Mouse (Mus musculus): ENCODE data around the gene Slc7a7. TPM values are rescaled to one million over a fixed set of nuclear protein-coding genes. Genes with fewer than 3 reads are reported as not detected.

Slc7a7 gene
- total RNA-seq, 4 experiments from 2014 or later, result 0.46 to 1.9 (median 0.89) TPM

DNA sequence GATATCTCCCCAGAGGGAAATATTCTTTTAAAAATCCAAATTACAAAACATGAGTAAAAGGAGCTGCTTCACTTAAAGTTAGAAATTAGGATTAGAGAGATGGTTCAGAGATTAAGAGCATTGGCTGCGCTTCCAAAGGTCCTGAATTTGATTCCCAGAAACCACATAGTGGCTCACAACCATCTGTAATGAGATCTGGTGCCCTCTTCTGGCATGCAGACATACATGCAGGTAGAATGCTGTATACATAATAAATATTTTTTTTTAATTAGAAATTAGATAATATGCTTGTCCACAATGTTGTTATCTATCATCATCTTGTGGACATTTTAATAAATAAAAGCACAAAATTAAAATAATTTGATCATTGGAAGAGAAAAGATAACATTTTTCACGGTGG lies 89.0 kb downstream of the Slc7a7 start:
- no peak for DNase-seq (ENCODE audit: low spot score in 2 of 2)

DNA sequence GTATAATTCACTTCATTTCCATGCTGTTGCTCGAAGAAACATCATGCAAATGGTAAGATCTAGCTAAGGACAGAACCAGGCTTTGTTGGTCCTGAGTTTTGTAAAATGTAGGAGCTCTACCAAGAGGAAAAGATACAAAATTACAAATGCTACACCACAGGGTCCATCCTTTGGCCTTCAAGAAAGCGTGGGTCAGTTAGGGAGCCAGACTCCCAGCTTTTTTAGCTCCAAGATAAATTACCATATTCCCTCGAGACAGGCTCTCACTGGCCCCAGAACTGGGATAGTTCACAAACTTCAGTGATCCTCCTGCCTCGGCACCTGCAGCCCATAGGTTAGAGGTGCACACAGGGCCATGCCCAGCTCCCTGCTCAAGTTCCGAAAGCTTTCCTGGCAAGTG lies 93.1 kb downstream of the Slc7a7 start:
- DNase-seq (ENCODE audit: low spot score in 2 of 2), result no peak

DNA sequence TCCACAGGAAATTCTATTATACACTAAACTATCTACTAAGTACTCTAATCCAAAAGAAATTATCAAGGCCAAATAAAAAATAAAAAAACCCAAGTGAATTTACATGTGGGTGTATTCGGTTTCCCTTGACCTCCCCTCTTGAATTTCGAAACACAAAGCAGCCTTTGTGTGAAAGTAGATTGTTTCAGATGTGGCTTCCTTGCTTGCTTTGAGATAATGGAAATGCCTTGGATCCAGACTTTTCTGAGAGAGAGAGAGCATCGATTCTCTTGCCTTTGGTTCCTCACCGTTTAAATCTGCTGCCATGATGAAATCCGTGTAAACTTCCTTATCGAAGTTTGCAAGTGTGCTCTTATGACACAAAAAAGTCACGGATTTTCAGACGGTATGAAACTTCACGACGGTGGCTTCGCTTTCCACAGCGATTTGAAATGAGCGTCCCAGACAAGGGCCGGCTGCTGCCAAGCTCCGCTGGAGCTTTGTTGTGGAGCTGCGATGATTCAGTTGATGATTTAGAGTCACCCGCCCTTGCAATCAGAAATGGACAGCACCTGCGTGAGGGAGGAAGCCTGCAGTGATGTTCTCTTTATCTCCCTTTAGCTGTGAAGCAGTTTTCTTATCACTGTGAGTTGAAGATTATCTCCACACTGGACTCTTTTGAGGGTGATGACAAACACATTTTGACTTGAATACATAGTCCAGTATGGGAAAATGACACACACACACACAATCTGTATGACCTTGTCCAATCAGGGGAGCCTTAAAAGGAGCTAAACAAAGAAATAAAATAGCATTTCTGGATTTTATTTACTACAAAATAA lies 95.8 kb downstream of the Slc7a7 start:
- DNase-seq (ENCODE audit: low spot score in 2 of 2), result no peak

Other genes with a start within 250 kb of the Slc7a7 start
- 10 to 100 TPM; 66.1 to 73.7 (median 72.3) TPM for gene Dad1, start 163.7 kb downstream of the Slc7a7 start, total RNA-seq (2022)
- gene Abhd4, start 163.6 kb downstream of the Slc7a7 start, total RNA-seq (2022), result 10 to 100 TPM; 16.0 to 21.9 (median 19.6) TPM
- gene Olfr49, start 132.8 kb downstream of the Slc7a7 start, total RNA-seq (2022), result not detected
- gene Oxa1l, start 56.9 kb downstream of the Slc7a7 start, total RNA-seq (2022), result 10 to 100 TPM; 39.6 to 46.8 (median 44.1) TPM
- 100 to 1,000 TPM; 104 to 126 (median 117) TPM for gene Mrpl52, start 9.1 kb upstream of the Slc7a7 start, total RNA-seq (2022)
- gene Mmp14, start 13.8 kb upstream of the Slc7a7 start, total RNA-seq (2022), result 1 to 10 TPM; 2.8 to 6.3 (median 3.7) TPM
- gene Lrp10, start 46.4 kb upstream of the Slc7a7 start, total RNA-seq (2022), result 10 to 100 TPM; 23.5 to 34.0 (median 29.5) TPM
- gene Rem2, start 58.3 kb upstream of the Slc7a7 start, total RNA-seq (2022), result not detected
- 10 to 100 TPM; 31.0 to 35.9 (median 32.5) TPM for gene Prmt5, start 99.7 kb upstream of the Slc7a7 start, total RNA-seq (2022)
- gene Haus4, start 136.8 kb upstream of the Slc7a7 start, total RNA-seq (2022), result 1 to 10 TPM; 1.6 to 3.5 (median 3.1) TPM
- gene Ajuba, start 159.8 kb upstream of the Slc7a7 start, total RNA-seq (2022), result 1 to 10 TPM in 2 of 4 experiments, under 1 TPM in 2; 0.87 to 1.8 (median 1.3) TPM
- gene 4931414P19Rik, start 188.2 kb upstream of the Slc7a7 start, total RNA-seq (2022), result 1 to 10 TPM; 2.0 to 2.8 (median 2.6) TPM
- 100 to 1,000 TPM; 183 to 192 (median 187) TPM for gene Psmb5, start 200.2 kb upstream of the Slc7a7 start, total RNA-seq (2022)
- not detected for gene Psmb11, start 203.7 kb upstream of the Slc7a7 start, total RNA-seq (2022)
- gene Gm17606, start 223.2 kb upstream of the Slc7a7 start, total RNA-seq (2022), result not detected
- under 1 TPM in 2 of 4 experiments, not detected in 2; 0.08 to 0.12 TPM for gene Cdh24, start 223.6 kb upstream of the Slc7a7 start, total RNA-seq (2022)